Mouse (Mus musculus) adrenal gland, adult 8-10 months (tissue): ENCODE results near the gene Fuz. TPM values are rescaled to one million over a fixed set of nuclear protein-coding genes. Genes with fewer than 3 reads are reported as not detected.
"Not testable (repeated sequence)": the region's sequence is repeated elsewhere in the genome, so short reads cannot be mapped to it uniquely, and the experiment has no call there.

Experiments used
- DNase-seq: peaks from one replicate; pipeline ENCODE4 v3.0.0; 2022
- total RNA-seq, 4 experiments: library from RNA; stranded (reverse); gene quantifications; 2 replicates each; pipeline ENCODE4 v1.2.4; 2022

Gene Fuz
- total RNA-seq, 4 experiments from 2014 or later, result 27.2 to 46.8 (median 38.4) TPM

DNA sequence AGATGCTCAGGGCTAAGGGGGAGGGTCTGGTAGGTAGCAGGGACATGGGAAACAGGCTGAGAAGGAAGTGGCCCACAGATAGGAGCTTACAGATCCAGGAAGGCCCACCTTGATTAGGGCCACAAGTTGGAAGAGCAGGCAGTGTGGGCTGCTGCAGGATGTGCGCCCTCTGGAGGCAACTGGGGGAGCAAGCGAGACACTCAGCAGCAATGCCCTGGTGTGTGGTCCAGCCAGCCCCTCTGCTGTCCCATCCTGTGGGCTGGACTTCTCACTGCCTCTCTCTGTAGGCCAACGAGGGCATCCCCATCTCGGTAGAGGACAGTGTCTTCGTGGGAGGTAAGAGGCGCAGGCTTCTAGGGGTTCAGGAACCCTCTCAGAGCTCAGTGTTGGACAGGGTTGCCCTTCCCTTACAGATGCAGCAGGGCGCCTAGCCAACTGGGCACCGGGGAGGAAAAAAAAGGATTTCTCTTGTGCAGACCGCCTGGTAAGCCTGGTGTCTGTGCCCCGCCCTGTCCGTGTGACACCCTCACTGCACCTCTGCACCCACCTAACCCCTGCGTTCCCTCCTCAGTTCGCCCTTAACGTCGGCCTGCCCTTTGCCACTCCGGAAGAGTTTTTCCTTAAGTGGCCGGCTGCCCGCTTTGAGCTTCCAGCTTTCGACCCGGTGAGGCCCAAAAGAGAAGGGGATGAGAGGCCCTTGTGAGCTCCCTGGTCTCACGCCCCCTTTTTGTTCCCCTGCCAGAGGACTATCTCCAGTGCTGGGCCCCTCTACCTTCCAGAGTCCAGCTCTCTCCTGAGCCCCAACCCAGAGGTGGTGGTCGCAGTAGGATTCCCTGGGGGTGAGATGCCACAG, 35.1 kb upstream of the Fuz start:
- no peak for DNase-seq

DNA sequence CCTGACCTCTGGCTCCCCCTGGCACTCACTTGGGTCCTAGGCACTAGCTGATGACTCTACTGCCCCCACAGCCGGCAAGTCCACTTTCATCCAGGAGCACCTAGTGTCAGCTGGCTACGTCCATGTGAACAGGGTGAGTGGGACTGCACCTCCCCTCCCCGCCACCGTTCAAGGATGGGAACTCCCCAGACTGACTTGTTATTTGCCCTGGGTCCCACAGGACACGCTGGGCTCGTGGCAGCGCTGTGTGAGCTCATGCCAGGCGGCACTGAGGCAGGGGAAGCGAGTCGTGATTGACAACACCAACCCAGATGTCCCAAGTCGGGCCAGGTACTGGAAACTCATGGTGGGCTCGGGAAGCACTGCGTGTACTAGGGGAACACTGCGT, 34.5 kb upstream of the Fuz start:
- no peak for DNase-seq

DNA sequence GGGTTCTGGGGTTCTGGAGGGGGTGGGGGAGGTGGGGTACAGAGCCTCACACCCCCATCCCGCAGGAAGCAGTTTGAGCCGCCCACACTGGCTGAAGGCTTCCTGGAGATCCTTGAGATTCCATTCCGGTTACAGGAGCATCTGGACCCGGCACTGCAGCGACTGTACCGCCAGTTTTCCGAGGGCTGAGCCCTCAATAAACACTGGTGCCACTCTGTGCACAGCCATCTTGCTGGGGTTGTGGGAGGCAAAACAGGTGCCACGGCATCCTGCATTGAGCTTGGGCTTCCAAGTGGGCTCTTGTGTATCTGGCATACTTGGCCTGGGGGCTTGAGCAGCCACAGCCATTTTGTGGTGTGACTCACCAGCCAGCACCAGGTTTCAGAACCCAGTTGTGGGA, 33.4 kb upstream of the Fuz start:
- no peak for DNase-seq

DNA sequence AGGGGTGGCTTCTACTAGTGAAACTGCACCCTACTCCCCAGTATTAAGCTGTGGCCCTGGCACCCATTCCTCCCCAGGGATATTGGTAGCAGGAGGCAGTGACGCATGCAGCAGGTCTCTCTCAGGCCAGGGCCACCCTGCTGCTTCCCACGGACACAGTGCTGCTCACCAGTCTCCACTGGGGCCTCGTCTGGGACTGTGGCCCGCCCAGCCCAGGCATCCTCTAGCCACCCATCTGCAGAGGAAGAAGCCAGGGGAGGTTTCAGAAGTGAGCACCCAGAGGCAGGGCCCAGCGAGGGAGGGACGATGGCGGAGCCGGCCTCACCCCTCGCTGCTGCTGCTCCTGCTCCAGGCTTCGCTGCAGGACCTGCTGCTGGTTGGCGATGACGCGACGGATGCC, 32.7 kb upstream of the Fuz start:
- no peak for DNase-seq

DNA sequence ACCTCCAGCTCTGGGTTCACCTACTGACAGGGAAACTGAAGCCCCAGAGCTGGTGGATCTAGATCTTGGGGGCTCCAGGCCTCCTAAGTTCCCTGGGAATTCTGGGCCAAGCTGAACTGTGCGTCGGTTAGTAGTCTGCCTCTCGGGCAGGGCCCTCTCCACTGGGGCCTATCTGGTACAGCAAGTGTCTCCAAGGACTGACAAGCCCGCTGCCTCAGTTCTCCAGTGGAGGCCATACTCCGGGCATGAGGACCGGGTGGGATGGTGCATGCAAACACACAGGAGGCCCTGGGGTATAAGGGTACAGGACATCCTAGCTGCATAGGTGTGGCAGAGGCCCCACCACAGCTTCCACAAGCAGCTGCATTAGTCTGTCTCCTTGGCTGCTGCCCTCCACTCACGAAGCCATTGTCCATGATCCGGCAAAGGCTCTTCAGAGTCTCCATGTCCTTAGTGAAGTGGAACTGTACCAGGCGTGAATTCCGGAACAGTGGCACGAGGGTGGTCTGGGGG, 31.8 kb upstream of the Fuz start:
- no peak for DNase-seq

DNA sequence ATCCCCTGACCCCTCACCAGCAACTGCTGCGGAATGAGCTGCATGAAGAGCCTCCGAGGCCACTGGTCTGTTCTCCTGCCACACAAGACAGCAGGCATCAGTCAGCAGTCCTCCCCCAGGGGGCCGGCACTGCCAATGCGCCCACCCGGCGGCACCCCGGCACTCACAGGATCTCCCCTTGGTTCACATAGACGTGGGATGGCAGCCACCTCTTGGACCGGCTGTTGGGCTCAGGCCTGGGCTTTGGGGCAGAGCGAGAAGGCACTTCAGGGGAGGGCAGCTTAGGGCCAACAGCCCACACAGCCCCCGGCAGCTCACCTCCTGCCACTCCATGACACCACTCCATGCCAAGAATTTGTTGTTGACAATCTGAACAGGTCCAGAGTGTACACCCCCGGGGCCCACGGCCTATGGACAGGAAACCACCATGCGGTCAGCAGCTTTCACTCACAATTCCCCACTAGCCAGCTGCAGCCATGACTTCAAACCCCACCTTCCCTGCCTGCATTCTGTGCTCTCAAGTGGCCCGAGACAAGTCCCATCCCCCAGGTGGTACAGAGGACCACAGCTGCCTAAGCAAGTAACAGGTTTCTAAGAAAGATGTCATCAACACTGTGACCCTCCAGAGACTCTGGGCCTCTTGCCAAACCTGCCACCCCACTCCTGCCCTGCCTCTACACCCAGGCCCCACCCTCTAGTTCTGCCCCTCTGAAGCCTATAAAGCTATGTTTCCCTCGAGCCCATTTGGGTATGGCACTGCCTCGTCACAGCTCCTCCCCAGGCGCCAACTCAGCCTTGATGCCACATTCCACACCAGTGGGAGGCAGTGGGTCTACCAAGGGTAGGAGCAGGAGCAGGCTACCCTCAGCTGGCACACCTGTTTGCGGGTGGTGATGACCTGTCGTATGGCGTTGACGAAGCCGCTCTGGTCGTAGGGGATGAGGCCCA, 31.0 kb upstream of the Fuz start:
- peak; percentile 45 for DNase-seq

DNA sequence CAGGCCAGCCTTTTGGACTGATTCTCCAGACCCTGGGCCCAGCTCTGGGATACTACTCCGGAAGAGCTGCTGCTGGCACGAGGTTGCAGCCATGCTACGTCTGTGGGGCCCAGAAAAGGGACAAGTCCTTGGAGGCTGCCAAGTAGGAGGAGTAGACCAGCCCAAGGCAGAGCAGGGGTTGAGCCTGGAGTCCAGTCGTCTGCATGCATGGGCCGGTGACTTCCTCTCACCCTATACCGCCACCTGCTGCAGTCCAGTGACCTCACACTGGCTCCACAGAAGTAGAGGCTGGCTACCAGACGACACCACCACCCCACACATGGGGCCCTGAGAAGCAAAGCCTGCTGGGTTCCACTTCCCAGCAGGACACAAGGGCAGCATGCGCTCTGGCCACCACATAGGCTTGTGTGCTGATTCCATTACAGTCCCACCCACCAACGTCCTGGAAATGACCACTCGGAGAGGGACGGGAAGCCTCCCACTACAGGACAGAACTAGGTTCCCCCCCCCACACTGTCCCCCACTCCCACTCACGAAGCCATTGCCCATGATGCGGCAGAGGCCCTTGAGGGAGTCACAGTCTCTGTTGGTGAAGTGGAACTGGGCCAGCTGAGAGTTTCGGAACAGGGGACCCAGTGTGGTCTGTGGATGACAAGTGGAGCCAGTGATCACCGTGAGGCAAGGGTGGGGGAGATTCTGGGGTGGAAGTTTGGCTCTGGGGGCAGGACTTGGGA, 29.4 kb upstream of the Fuz start:
- DNase-seq, result peak; percentile 91

DNA sequence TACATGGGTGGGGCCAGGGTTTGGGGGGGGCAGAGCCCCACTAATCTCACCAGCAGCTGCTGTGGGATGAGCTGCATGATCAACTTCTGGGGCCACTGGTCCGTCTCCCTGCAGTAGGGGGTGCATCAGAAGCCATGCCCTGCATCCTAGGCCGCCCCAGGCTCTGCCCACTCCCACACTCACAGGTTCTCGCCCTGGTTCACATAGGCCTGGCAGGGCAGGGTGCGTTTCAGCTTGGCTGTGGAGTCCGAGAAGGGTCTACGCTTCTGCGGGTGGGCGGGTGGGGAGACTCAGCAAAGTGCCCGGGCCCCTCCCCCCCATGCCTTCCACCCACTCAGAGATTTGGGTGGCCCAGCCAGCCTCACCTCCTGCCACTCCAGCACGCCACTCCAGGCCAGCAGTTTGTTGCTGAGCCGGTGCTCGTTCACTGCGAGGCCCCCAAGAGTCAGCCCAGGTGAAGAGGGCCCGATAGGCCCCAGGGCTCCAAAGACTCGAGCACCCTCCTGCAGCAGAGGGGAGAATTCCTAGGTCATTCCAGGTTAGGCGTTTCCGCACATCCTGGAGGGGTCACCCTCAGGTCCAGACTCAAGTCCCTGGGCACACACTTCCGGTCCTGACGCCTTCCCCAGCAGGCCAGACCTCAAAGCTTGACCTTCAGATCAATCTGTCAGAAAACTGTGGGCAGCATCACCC, 28.7 kb upstream of the Fuz start:
- peak; percentile 51 for DNase-seq

GRCm38 (mm10) chr7:44867802-44868201, 28.1 kb upstream of the Fuz start:
- no peak for DNase-seq

DNA sequence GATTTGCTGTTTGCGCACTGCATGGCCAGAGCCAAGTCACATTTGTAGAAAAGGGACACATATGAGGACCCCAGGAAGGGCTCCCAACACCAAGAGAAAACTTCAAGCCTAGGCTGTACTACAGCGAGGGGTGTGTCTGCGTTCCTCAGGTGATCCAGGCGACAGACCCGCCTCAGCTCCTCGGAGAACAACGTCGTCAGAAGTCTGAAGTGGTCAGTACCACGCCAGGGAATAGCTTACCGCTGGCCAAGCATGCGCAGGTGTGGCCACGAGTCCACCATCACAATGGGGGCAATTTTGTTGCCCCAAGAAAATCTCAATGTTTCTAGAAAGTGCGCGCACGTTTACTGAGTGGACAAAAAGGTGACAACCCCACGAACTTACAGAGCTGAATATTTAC, 27.4 kb upstream of the Fuz start:
- DNase-seq, result no peak

- peak; percentile 70 for DNase-seq
Observed at GRCm38 (mm10) chr7:44868919-44869696, 26.8 kb upstream of the Fuz start.

GRCm38 (mm10) chr7:44869697-44870528, 26.0 kb upstream of the Fuz start, which contains the start of gene Ptov1:
Gene Ptov1, minus strand, starts transcription at chr7:44869788.
- peak; percentile 94 for DNase-seq

GRCm38 (mm10) chr7:44870614-44871013, 25.3 kb upstream of the Fuz start:
- no peak for DNase-seq

DNA sequence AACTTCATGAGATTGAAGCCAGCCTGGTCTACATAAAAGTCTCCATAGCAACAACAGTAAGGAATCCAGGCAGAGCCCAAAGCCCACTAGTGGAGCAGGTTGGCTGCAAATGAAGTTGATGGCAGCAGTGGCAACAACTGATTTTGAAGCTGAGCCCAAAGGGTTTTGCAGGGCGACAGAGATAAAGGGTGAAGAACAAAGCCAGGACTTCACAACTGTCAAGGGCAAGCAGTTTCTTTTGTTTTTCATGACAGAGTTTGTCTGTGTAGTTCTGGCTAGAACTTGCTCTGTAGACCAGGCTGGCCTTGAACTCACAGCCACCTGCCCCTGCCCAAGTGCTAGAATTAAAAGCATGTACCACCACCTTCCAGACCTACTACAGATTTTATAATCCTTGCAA, 24.7 kb upstream of the Fuz start:
- DNase-seq, result no peak

DNA sequence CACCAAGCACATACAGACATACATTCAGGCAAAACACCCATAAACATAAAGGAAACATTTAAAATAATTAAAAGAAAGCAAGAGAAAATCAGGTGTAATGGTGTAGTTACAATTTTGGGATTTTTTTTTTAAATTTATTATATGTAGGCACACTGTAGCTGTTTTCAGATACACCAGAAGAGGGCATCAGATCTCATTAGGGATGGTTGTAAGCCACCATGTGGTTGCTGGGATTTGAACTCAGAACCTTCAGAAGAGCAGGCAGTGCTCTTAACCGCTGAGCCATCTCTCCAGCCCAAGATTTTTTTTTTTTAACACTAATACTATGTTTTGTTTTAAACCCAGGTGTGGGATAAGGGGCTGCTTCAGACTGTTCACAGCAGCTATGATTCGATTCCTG, 24.1 kb upstream of the Fuz start:
- not testable (repeated sequence) for DNase-seq

GRCm38 (mm10) chr7:44877833-44878232, 18.0 kb upstream of the Fuz start:
- DNase-seq, result no peak

- DNase-seq, result peak; percentile 67
Observed at GRCm38 (mm10) chr7:44883036-44883435, 12.8 kb upstream of the Fuz start.

DNA sequence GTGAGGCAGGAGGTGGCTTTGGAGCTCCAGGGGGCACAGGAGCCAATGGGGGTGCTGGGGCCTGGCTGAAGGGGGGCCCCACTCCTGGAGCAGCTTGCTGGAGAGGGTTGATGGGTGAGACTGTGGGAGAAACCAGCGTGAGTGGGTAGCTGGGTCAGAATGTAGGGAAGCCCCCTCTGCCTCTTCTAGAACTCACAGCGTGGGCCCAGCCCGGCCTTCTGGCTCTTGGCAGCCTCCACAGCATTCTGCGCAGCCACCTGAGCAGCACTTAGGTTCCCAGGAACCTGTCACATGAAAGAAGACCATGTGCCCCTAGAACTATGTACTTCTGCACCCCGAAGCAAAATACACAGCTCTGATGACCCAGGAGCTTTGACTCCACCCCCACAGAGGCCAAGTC, 11.2 kb upstream of the Fuz start:
- no peak for DNase-seq

DNA sequence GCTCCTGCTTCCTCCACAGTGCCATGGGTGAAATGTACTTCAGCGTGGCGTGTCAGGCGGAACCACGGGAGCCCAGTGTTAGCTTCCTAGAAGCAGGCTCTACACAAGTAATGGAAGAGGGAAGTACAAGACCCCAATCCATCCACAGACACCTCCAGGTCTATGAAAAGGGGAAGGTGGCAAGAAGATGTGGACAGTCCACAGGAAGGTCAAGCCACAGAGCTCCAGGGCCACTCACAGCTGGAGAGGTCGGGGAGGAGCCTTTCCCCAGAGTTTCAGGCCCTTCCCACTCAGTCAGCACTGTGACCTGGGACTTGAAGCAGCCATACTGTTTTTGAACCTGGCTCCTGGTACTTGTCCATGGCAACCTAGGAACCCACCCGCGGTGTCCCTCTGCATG, 8.9 kb upstream of the Fuz start:
- DNase-seq, result no peak
